Comparison of ENCODE assay signal across 9 mouse cellular contexts in the genomic region with DNA sequence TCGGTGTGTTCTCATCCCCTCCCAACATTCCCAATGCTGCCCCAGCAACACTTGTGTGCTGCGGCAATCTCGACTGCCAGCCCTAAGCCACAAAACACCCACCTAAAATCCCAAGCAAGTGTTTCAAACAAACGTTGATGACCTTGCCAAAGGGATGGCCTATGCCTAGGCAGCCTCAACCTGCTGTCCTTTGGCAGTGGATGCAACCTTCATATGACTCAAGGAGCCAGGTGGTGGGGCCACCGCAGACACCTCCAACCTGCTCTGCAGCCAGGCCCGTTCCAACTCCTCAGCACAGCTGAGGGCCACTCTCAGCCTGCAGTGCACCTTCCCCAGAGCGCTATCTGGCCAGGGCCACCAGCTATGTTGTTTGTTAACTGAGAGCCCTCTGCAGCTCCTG.
DNase-seq lines count a peak whose midpoint lies in the region.
"Had no signal": no experiment of that assay in that cellular context is flagged by ENCODE, and none has a peak within 500 bp of the region (broad histone marks: within the 10 kb centered on the region; RNA-seq: fewer than 3 reads in every experiment).

No protein-coding gene starts in this region.

- DNase-seq in brain, adult 2 months (ENCODE audit: low read depth, low spot score) = peak; percentile 77
- peak; percentile 45 for DNase-seq in cerebellum, adult 11 months
- peak; percentile 48 for DNase-seq in cerebellum, adult 8-10 months
- DNase-seq in cerebellum, postnatal 36 days = peak; percentile 48 to 53
- no peak for DNase-seq in urinary bladder, postnatal 4 days (ENCODE audit: low spot score in 2 of 2)
- no peak for DNase-seq in right cerebral cortex, adult 2 months (ENCODE audit: low spot score in 2 of 2)
- DNase-seq: adrenal gland, postnatal 14 days; heart, adult 18-20 months; heart, postnatal 4 days had no signal

Comparison
In these comparisons a context has a peak if more than half of its experiments do, and no peak if none do; other contexts are left out.
1. DNase-seq: peak in brain, adult 2 months (single experiment), cerebellum, adult 11 months (single experiment), cerebellum, adult 8-10 months (single experiment) and cerebellum, postnatal 36 days (2 of 2); none in urinary bladder, postnatal 4 days (0 of 2) and right cerebral cortex, adult 2 months (0 of 2).